Mouse (Mus musculus) embryonic facial prominence, embryonic 14.5 days (tissue): ENCODE data around the gene Epha3. TPM values are rescaled to one million over a fixed set of nuclear protein-coding genes. Genes with fewer than 3 reads are reported as not detected.

Experiments used
- ATAC-seq: fragments of 200-750 bp; cut with Nextera tagmentation; 2 replicates; pipeline ENCODE4 v1.8.0; 2017; ENCODE audit warnings: low read depth, moderate number of reproducible peaks, moderate TSS enrichment
- DNase-seq: peaks from one replicate; pipeline ENCODE4 v3.0.0-alpha.2; 2015; ENCODE audit warnings: low spot score
- H3K27ac ChIP-seq: fragments of 300-500 bp; sonication (generic); replicated peaks from 2 replicates; pipeline ENCODE4 v1.5.1; 2014; ENCODE audit warnings: low read depth, mild to moderate bottlenecking, low read length, moderate library complexity
- H3K27me3 ChIP-seq: fragments of 300-500 bp; sonication (generic); replicated peaks from 2 replicates; pipeline ENCODE4 v1.6.1; 2014; ENCODE audit warnings: low read length; ENCODE audit not compliant: control insufficient read depth, insufficient read depth
- H3K36me3 ChIP-seq: fragments of 300-500 bp; sonication (generic); 2 replicates; pipeline ENCODE4 v1.6.1; 2014; ENCODE audit warnings: low read length, mixed read lengths; ENCODE audit not compliant: control insufficient read depth, insufficient read depth
- H3K4me1 ChIP-seq: fragments of 300-500 bp; sonication (generic); 2 replicates; pipeline ENCODE4 v1.6.1; 2014; ENCODE audit warnings: antibody characterized with exemption, low read length; ENCODE audit not compliant: control insufficient read depth, insufficient read depth
- H3K4me2 ChIP-seq: fragments of 300-500 bp; sonication (generic); 2 replicates; pipeline ENCODE4 v1.6.1; 2014; ENCODE audit warnings: low read depth, mild to moderate bottlenecking, low read length, moderate library complexity, mixed read lengths
- H3K4me3 ChIP-seq: fragments of 300-500 bp; sonication (generic); 2 replicates; pipeline ENCODE4 v1.5.1; 2014; ENCODE audit warnings: low read depth, mild to moderate bottlenecking, low read length
- H3K9ac ChIP-seq: fragments of 300-500 bp; sonication (generic); 2 replicates; pipeline ENCODE4 v1.6.1; 2014; ENCODE audit warnings: low read depth, mild to moderate bottlenecking, low read length, moderate library complexity, mixed read lengths
- H3K9me3 ChIP-seq: fragments of 300-500 bp; sonication (generic); 2 replicates; pipeline ENCODE4 v1.6.1; 2016; ENCODE audit warnings: low read length; ENCODE audit not compliant: control insufficient read depth
- WGBS: fragments of 180-500 bp; shearing (Covaris S2); extraction: QIAGEN DNeasy Blood & Tissue Kit; methylation state at CpG from one replicate; pipeline ENCODE4 v1.1.7; 2014; 5-methylcytosine and 5-hydroxymethylcytosine counted together
- polyA plus RNA-seq: library from polyadenylated mRNA; unstranded; fragments of >200 nt; fragmentation: Nextera tagmentation; extraction: Ambion mirVana; gene quantifications from 2 replicates; pipeline ENCODE4 v1.2.1, GENCODE M21; 2014

The Epha3 gene
- polyA plus RNA-seq, 1 experiment from 2014 or later: 47.7 TPM

DNA sequence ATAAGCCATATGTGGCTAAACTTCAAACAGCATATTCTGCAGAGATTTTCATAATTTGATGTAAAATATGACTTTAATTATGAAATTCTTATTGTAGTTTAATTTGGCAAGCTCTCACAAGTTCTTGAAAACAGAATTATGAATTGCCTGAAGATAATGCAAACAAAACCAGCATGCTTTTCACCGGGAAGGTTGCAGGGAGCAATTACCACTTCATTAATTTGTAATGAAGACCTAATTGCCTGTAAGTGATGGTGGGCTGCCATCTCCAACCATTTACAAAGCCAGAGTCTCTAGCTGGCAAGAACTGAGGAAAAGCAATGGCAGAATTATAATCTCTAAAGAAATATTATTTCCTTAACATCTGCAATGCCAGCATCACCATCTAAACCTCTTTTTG, 86.2 kb downstream of the Epha3 start:
- WGBS: 23% methylated on average over 1 of the region's 1 CpGs
- Histone ChIP-seq H3K4me3 (no peak overlapping the region), H3K4me1 (no peaks in the 10 kb centered on the region), H3K36me3 (no peaks in the 10 kb centered on the region), H3K9ac (no peak overlapping the region), H3K9me3 (no peaks in the 10 kb centered on the region), H3K27me3 (no peaks in the 10 kb centered on the region), H3K4me2 (no peak overlapping the region), H3K27ac (no peak overlapping the region)
- no peak for ATAC-seq
- no peak for DNase-seq

DNA sequence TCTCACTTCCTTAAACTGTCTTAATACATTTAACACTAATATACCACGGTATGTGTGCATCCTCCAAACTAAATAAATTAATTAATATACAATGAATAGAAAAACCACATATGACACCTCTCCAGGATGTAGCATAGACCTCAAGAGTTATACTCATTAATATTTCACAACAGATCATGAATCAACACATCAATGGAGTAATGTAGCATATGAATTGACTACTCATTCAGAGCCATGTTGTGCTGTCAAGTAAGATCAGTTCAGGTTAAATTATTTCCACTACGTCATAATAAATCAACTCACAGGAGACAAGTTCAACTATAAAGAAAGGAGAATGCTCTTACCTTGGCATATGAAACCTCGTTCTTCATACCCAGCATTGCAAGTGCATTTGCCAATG, 91.4 kb downstream of the Epha3 start:
- no peak overlapping the region for H3K9ac ChIP-seq
- H3K4me3 ChIP-seq: no peak overlapping the region
- no peaks in the 10 kb centered on the region for H3K4me1 ChIP-seq
- no peak overlapping the region for H3K4me2 ChIP-seq
- H3K9me3 ChIP-seq: no peaks in the 10 kb centered on the region
- H3K27ac ChIP-seq: no peak overlapping the region
- ATAC-seq: no peak
- no peaks in the 10 kb centered on the region for H3K36me3 ChIP-seq
- DNase-seq: no peak
- 91% methylated on average over 3 of the region's 3 CpGs for WGBS
- H3K27me3 ChIP-seq: no peaks in the 10 kb centered on the region

DNA sequence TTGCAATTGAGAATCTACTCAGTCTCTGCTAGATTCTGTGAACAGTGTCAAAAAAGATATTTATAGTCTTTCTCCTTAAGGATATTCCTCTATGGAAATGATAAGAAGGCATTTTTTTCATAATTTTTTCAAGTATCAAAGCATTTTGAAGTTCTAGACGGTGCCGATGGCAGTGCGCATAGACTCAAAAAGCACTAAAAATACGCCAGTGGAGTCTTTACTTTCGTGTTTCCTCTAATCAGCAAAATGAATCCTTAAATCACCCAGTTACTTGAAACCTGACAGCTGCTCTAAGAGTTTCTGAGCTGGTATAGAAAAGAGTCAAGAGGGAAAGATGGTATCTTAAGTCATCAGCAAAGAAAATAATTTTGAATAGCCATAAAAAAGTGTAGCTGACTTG, 96.4 kb downstream of the Epha3 start:
- Histone ChIP-seq H3K27me3 (no peaks in the 10 kb centered on the region), H3K4me2 (no peak overlapping the region), H3K4me3 (no peak overlapping the region), H3K27ac (no peak overlapping the region), H3K4me1 (no peaks in the 10 kb centered on the region), H3K9ac (no peak overlapping the region), H3K9me3 (no peaks in the 10 kb centered on the region), H3K36me3 (no peaks in the 10 kb centered on the region)
- WGBS: 63% methylated on average over 5 of the region's 5 CpGs
- DNase-seq: no peak
- no peak for ATAC-seq

DNA sequence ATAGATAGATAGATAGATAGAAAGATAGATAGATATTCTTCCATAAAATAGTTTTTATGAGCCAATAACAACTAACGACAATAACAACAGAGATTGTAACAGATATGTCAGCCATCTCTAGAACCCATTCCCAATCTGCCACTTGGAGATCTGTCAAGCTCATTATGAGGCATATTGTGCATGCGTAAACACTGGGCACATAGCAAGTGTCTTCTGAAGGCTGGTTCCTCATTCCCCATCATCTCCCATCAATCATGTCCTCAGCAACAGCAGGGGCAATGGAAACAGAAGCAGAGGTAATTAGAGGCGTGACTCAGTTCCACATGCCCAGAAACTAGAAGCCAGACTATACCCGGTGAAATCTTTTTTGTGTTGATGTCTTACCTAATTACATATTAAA, 102.8 kb downstream of the Epha3 start:
- H3K4me3 ChIP-seq: no peak overlapping the region
- H3K4me2 ChIP-seq: no peak overlapping the region
- no peak overlapping the region for H3K9ac ChIP-seq
- H3K4me1 ChIP-seq: no peaks in the 10 kb centered on the region
- DNase-seq (no peak), ATAC-seq (no peak)
- no peaks in the 10 kb centered on the region for H3K27me3 ChIP-seq
- 74% methylated on average over 4 of the region's 4 CpGs for WGBS
- no peak overlapping the region for H3K27ac ChIP-seq
- H3K36me3 ChIP-seq: no peaks in the 10 kb centered on the region
- H3K9me3 ChIP-seq: no peaks in the 10 kb centered on the region

DNA sequence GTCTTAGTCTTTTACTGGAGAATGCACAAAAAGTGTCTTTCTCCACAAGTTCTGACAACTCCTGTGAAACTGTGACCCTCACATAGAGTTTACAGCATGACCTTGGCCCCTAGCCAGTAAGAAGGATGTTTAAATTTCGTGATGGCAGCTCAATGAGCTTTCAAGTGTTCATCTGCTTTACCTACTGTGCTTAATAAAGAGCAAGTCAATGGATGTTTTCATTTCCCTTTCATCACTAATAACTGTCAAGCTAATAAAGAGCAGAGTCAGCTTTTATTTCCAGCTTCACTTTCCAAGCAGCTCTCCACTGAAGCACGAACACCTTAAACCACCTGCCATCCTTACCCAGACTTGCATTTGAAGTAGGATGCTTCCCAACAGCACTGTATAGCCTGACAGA, 103.9 kb downstream of the Epha3 start:
- H3K4me1 ChIP-seq: no peaks in the 10 kb centered on the region
- 31% methylated on average over 2 of the region's 2 CpGs for WGBS
- no peak overlapping the region for H3K9ac ChIP-seq
- no peak overlapping the region for H3K4me3 ChIP-seq
- ATAC-seq: no peak
- H3K27me3 ChIP-seq: no peaks in the 10 kb centered on the region
- H3K4me2 ChIP-seq: no peak overlapping the region
- H3K9me3 ChIP-seq: no peaks in the 10 kb centered on the region
- no peak overlapping the region for H3K27ac ChIP-seq
- H3K36me3 ChIP-seq: no peaks in the 10 kb centered on the region
- no peak for DNase-seq

DNA sequence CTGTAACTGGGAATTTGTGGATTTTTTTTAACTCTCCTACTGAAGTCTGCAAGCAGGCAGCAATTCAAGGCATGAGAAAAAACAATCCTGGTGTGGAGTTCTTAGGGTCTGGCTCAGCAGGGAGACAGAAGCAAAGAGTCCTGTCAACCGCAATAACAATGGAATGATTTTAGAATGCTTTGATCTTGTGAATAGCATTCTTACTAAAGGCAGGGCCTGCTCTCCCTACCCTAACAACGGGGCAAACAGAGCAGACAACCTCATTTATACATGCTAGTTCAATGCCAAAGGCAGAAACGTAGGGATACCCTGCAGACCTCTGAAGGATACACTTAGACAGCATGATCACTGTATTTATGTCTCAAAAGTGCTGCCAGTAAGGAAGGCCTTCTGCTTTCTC, 110.9 kb downstream of the Epha3 start:
- Histone ChIP-seq H3K36me3 (no peaks in the 10 kb centered on the region), H3K4me2 (no peak overlapping the region), H3K4me3 (no peak overlapping the region), H3K27ac (no peak overlapping the region), H3K27me3 (no peaks in the 10 kb centered on the region), H3K4me1 (no peaks in the 10 kb centered on the region), H3K9ac (no peak overlapping the region), H3K9me3 (no peaks in the 10 kb centered on the region)
- WGBS: 8% methylated on average over 3 of the region's 3 CpGs
- peak; percentile 30; the same call in 1 of the 2 replicates for ATAC-seq
- DNase-seq: peak; percentile 56

DNA sequence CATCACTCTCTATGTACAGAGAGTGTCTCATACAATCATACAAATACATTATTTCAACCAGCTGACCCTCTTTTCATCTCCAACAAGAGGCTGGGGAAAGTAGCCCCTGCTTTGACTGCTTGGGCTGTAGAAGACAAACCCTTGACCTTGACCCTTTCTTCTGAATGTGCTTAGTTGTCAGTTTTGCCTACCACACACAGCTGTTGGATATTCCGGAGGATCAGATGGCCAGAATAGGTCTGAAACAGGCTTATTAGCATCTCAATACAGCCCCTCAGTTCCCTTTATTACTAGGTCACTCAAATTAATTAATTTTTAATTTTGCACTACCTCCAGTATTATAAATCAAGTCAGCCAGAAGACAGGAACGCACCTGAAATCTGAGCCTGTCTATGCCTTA, 116.2 kb downstream of the Epha3 start:
- ATAC-seq (no peak), DNase-seq (no peak)
- no peaks in the 10 kb centered on the region for H3K27me3 ChIP-seq
- no peak overlapping the region for H3K9ac ChIP-seq
- H3K36me3 ChIP-seq: no peaks in the 10 kb centered on the region
- H3K4me1 ChIP-seq: no peaks in the 10 kb centered on the region
- WGBS: 46% methylated on average over 2 of the region's 2 CpGs
- H3K27ac ChIP-seq: no peak overlapping the region
- no peak overlapping the region for H3K4me2 ChIP-seq
- no peaks in the 10 kb centered on the region for H3K9me3 ChIP-seq
- no peak overlapping the region for H3K4me3 ChIP-seq

DNA sequence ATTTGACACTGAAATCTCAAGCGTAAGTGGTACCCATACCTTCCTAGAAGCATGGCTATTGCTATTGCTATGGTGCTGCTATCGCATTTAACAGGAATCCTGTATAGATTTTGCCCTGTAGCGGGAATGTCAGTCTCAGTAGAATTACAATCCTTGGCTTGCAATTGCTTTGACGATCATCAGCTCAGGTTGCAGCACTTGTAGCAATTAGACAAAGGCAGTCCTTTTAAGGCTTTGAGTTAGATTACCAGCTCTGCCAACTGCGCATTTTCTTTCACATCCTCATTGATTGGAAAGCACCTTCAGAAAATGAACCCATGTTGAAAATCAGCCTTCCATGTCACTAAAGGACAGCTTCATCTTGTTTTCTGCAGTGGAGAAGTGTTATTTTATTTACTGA, 118.5 kb downstream of the Epha3 start:
- ATAC-seq (no peak), DNase-seq (peak; percentile 34)
- no peak overlapping the region for H3K4me2 ChIP-seq
- no peak overlapping the region for H3K27ac ChIP-seq
- H3K4me1 ChIP-seq: no peaks in the 10 kb centered on the region
- no peak overlapping the region for H3K9ac ChIP-seq
- no peaks in the 10 kb centered on the region for H3K27me3 ChIP-seq
- no peak overlapping the region for H3K4me3 ChIP-seq
- WGBS: 44% methylated on average over 5 of the region's 5 CpGs
- H3K9me3 ChIP-seq: no peaks in the 10 kb centered on the region
- no peaks in the 10 kb centered on the region for H3K36me3 ChIP-seq

DNA sequence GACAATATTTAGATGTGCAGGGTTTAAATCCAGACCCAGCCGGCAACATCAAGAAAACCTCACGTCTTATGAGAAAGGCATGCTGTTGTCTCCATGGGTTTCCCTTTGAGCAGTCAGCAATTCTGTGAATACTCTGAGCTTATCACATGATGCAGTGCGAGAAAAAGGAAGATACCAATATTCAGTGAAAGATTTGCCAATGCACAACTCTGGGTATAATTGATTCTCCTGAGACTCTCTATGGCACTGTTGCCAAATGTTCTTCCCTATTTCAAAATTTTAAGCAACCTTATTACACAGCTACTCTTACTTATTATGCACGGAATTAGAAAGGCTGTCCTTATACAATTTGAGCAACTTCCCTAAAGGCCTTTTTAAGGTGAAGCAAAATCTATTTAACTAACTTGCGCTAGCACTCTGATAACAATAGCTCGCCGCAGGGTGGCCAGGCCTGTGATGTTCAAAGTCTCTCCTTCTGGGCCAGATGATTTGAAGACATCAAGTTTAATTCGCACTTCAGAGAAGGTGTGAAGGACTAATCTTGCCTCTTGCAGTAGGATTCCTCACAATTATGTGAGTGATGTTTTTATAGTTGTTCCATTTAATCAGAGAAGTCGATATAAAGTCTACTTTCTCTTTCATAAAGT, 120.6 kb downstream of the Epha3 start:
- Histone ChIP-seq H3K4me1 (no peaks in the 10 kb centered on the region), H3K4me2 (no peak overlapping the region), H3K9ac (no peak overlapping the region), H3K9me3 (no peaks in the 10 kb centered on the region), H3K4me3 (no peak overlapping the region), H3K27ac (no peak overlapping the region), H3K36me3 (no peaks in the 10 kb centered on the region), H3K27me3 (no peaks in the 10 kb centered on the region)
- no peak for DNase-seq
- ATAC-seq: no peak
- 80% methylated on average over 9 of the region's 9 CpGs for WGBS
